Mouse (Mus musculus): Measurements from ENCODE around the gene Ipo4.

Ipo4 gene

DNA sequence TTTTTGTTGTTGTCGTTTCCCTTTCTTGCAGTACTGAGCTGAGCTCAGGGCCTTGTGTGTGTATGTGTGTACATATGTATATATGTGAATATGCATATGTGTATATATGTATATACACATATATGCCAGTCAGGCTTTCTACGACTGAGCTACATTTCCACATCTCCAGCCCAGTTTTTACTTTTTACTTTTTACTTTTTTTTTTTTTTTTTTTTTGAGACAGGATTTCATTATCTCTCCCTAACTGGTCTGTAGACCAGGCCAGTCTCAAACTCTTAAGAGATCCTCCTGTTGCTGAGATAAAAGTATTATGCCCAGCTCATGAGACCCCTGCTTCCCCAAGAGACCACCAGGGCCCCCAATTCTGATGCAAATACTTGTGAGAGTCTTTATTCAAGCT is 18.9 kb downstream of the Ipo4 start:
- Histone ChIP-seq H3K4me1 (replicated peaks; ENCODE audit: low read depth, low read length) (peaks cover 23% of the 10 kb centered on the region), H3K27me3 (ENCODE audit: insufficient read depth, low read length) (peaks cover 23% of the 10 kb centered on the region), H3K9me3 (ENCODE audit: low read length) (no peaks in the 10 kb centered on the region), H3K36me3 (ENCODE audit: insufficient read depth, low read length) (no peaks in the 10 kb centered on the region), H3K4me3 (replicated peaks; ENCODE audit: low read length) (no peak overlapping the region)
- no peak for TF ChIP-seq CTCF (conservative IDR thresholded peaks at IDR 0.05; ENCODE audit: low read length)
- no peak for TF ChIP-seq NANOG (IDR thresholded peaks at IDR 0.05; ENCODE audit: borderline replicate concordance, low read length)
- no peak for TF ChIP-seq POU5F1 (IDR thresholded peaks at IDR 0.05; ENCODE audit: borderline replicate concordance, low read length)

DNA sequence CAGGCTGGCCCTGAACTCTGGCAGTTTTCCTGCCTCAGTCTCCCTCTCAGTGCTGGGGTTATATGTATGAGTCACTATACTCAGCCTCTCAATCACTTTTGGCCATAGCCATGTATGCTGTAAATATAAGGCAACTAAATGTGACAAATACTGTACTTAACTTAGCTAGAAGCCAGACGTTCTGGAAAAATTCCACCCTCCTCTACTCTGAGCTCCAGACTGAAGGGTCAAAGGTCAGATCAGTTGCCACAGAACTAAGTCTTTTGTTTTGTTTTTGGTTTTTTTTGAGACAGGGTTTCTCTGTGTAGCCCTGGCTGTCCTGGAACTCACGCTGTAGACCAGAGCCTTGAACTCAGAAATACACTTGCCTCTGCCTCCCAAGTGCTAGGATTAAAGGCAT is 19.9 kb downstream of the Ipo4 start:
- Histone ChIP-seq H3K4me3 (replicated peaks; ENCODE audit: low read length) (no peak overlapping the region), H3K27me3 (ENCODE audit: insufficient read depth, low read length) (peaks cover 23% of the 10 kb centered on the region), H3K36me3 (ENCODE audit: insufficient read depth, low read length) (peaks cover 2% of the 10 kb centered on the region; the same call in 1 of the 2 replicates), H3K9me3 (ENCODE audit: low read length) (no peaks in the 10 kb centered on the region), H3K4me1 (replicated peaks; ENCODE audit: low read depth, low read length) (peaks cover 26% of the 10 kb centered on the region)
- TF ChIP-seq NANOG (IDR thresholded peaks at IDR 0.05; ENCODE audit: borderline replicate concordance, low read length) (no peak), CTCF (conservative IDR thresholded peaks at IDR 0.05; ENCODE audit: low read length) (no peak), POU5F1 (IDR thresholded peaks at IDR 0.05; ENCODE audit: borderline replicate concordance, low read length) (no peak)

DNA sequence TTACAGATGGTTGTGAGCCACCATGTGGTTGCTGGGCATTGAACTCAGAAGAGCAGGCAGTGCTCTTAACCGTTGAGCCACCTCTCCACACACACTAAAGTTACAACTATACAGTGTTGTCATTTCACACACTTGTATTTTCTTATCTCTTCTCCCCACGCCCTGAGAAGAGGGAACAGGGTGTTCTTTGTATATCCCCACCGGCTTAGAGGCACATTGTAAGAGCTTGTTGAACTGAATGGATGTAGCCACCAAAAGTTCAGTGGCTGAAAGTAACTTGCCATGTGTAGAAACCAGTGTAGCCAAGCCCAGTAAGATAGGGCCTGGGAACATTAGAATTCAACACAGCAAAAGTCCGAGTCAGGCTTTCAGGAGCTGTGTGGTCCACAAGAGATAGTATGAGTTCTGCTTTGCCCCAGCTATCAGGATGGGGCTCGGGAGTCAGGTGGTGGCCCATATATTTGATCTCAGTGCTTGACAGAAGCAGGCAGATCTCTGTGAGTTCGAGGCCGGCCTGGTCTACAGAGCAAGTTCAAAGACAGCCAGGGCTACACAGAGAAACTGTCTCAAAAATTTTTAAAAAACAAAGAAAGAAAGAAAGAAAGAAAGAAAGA is 21.1 kb downstream of the Ipo4 start:
- Histone ChIP-seq H3K27me3 (ENCODE audit: insufficient read depth, low read length) (peaks cover 15% of the 10 kb centered on the region), H3K36me3 (ENCODE audit: insufficient read depth, low read length) (peaks cover 12% of the 10 kb centered on the region), H3K4me3 (replicated peaks; ENCODE audit: low read length) (no peak overlapping the region), H3K9me3 (ENCODE audit: low read length) (no peaks in the 10 kb centered on the region), H3K4me1 (replicated peaks; ENCODE audit: low read depth, low read length) (peaks cover 26% of the 10 kb centered on the region)
- TF ChIP-seq POU5F1 (IDR thresholded peaks at IDR 0.05; ENCODE audit: borderline replicate concordance, low read length) = no peak

DNA sequence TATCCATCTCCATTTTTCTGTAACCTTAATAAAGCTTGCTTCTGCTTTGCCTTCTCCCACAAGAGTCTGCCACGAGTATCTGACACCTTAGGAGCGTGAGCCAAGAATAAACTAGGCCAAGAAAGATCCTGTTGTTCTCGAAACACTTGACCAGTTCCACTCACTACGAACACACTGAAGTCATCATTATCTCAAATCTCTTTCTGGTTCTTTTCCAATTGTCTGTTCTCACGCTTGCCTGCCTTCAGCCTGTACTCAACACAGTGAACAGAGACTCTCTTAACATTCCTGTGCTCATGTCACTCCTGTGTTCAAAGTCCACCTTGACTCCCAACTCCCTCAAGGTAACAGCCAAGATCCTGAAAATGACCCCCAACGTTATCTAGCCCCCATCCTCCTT is 22.4 kb downstream of the Ipo4 start:
- peaks cover 25% of the 10 kb centered on the region for H3K36me3 ChIP-seq (ENCODE audit: insufficient read depth, low read length)
- TF ChIP-seq NANOG (IDR thresholded peaks at IDR 0.05; ENCODE audit: borderline replicate concordance, low read length) = no peak
- no peak for TF ChIP-seq POU5F1 (IDR thresholded peaks at IDR 0.05; ENCODE audit: borderline replicate concordance, low read length)
- TF ChIP-seq CTCF (conservative IDR thresholded peaks at IDR 0.05; ENCODE audit: low read length) = no peak

DNA sequence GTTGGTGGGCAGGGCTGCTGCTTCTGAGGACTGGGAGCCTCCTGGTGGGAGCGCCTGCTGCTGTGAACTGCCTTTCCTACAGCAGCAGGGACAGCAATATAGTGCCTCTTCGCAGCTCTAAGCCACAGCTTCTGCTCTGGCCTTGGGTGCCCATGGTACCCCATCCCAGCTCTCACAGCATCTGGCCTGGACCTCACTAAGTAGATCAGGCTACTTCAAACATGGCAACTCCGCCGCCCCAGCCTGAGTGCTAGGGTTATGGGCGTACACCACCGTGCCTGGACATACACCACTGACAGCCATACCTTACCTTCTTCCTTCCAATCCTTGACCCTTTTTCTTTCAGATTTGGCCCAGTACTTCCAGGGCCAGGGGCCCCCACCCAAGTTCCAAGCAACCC is 27.4 kb downstream of the Ipo4 start:
- Histone ChIP-seq H3K9me3 (ENCODE audit: low read length) (no peaks in the 10 kb centered on the region), H3K4me1 (replicated peaks; ENCODE audit: low read depth, low read length) (peaks cover 52% of the 10 kb centered on the region), H3K36me3 (ENCODE audit: insufficient read depth, low read length) (peaks cover 59% of the 10 kb centered on the region), H3K27me3 (ENCODE audit: insufficient read depth, low read length) (no peaks in the 10 kb centered on the region), H3K4me3 (replicated peaks; ENCODE audit: low read length) (no peak overlapping the region)
- TF ChIP-seq POU5F1 (IDR thresholded peaks at IDR 0.05; ENCODE audit: borderline replicate concordance, low read length) (no peak), CTCF (conservative IDR thresholded peaks at IDR 0.05; ENCODE audit: low read length) (no peak), NANOG (IDR thresholded peaks at IDR 0.05; ENCODE audit: borderline replicate concordance, low read length) (no peak)

More for the DNA sequence above, 22.4 kb downstream of the Ipo4 start:
- peaks cover 24% of the 10 kb centered on the region for H3K4me1 ChIP-seq (replicated peaks; ENCODE audit: low read depth, low read length)
- H3K27me3 ChIP-seq (ENCODE audit: insufficient read depth, low read length) = peaks cover 3% of the 10 kb centered on the region
- H3K9me3 ChIP-seq (ENCODE audit: low read length) = no peaks in the 10 kb centered on the region
- H3K4me3 ChIP-seq (replicated peaks; ENCODE audit: low read length) = no peak overlapping the region

DNA sequence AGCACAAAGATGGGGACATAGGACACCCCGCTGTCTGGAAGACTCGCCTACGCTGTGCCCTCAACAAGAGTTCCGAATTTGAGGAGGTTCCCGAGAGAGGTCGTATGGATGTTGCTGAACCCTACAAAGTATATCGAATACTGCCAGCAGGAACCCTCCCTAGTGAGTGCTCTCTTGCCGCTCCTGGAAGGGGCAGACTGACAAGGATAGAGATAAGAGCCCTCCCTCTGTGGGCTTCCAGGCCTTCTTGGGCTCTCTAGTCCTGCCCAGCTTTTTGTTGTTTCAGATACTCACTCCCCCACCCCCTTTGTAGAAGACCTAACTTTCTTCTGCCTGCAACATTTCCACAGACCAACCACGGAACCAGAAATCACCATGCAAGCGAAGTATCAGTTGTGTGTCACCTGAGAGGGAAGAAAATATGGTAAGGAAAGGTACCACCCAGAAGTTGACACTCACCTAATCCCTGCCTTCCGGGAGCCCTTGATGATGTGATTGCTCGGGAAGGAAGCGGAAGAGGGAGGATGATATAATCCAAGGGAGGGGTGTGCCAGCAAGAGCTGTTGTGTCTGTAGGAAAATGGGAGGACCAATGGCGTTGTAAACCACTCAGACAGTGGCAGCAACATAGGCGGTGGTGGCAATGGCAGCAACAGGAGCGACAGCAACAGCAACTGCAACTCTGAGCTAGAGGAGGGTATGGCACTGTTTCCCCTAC is 29.9 kb downstream of the Ipo4 start:
- H3K36me3 ChIP-seq (ENCODE audit: insufficient read depth, low read length) = peaks cover 82% of the 10 kb centered on the region
- no peaks in the 10 kb centered on the region for H3K27me3 ChIP-seq (ENCODE audit: insufficient read depth, low read length)
- peaks cover 74% of the 10 kb centered on the region for H3K4me1 ChIP-seq (replicated peaks; ENCODE audit: low read depth, low read length)
- no peak for TF ChIP-seq POU5F1 (IDR thresholded peaks at IDR 0.05; ENCODE audit: borderline replicate concordance, low read length)
- no peak for TF ChIP-seq NANOG (IDR thresholded peaks at IDR 0.05; ENCODE audit: borderline replicate concordance, low read length)
- TF ChIP-seq CTCF (conservative IDR thresholded peaks at IDR 0.05; ENCODE audit: low read length) = no peak
- no peaks in the 10 kb centered on the region for H3K9me3 ChIP-seq (ENCODE audit: low read length)
- peak overlapping the region; percentile 74 for H3K4me3 ChIP-seq (replicated peaks; ENCODE audit: low read length)

DNA sequence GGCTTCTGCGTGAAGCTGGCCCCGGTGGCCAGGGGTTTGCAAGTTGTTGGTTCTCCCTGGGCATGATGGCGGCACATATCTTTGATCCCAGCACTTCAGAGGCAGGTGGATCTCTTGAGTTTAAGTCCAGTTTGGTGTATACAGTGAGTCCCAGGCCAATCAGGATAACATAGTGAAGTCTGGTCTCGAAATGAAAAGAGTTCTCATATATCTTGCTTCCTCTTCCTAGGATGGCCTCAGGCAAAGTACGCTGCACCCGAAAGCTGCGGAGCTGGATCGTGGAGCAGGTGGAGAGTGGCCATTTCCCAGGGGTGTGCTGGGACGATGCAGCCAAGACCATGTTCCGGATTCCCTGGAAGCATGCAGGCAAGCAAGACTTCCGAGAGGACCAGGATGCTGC is 30.9 kb downstream of the Ipo4 start:
- Histone ChIP-seq H3K9me3 (ENCODE audit: low read length) (no peaks in the 10 kb centered on the region), H3K36me3 (ENCODE audit: insufficient read depth, low read length) (peaks cover 84% of the 10 kb centered on the region), H3K4me1 (replicated peaks; ENCODE audit: low read depth, low read length) (peaks cover 83% of the 10 kb centered on the region), H3K4me3 (replicated peaks; ENCODE audit: low read length) (peak overlapping the region; percentile 74), H3K27me3 (ENCODE audit: insufficient read depth, low read length) (no peaks in the 10 kb centered on the region)
- TF ChIP-seq CTCF (conservative IDR thresholded peaks at IDR 0.05; ENCODE audit: low read length) (no peak), POU5F1 (IDR thresholded peaks at IDR 0.05; ENCODE audit: borderline replicate concordance, low read length) (no peak), NANOG (IDR thresholded peaks at IDR 0.05; ENCODE audit: borderline replicate concordance, low read length) (no peak)

DNA sequence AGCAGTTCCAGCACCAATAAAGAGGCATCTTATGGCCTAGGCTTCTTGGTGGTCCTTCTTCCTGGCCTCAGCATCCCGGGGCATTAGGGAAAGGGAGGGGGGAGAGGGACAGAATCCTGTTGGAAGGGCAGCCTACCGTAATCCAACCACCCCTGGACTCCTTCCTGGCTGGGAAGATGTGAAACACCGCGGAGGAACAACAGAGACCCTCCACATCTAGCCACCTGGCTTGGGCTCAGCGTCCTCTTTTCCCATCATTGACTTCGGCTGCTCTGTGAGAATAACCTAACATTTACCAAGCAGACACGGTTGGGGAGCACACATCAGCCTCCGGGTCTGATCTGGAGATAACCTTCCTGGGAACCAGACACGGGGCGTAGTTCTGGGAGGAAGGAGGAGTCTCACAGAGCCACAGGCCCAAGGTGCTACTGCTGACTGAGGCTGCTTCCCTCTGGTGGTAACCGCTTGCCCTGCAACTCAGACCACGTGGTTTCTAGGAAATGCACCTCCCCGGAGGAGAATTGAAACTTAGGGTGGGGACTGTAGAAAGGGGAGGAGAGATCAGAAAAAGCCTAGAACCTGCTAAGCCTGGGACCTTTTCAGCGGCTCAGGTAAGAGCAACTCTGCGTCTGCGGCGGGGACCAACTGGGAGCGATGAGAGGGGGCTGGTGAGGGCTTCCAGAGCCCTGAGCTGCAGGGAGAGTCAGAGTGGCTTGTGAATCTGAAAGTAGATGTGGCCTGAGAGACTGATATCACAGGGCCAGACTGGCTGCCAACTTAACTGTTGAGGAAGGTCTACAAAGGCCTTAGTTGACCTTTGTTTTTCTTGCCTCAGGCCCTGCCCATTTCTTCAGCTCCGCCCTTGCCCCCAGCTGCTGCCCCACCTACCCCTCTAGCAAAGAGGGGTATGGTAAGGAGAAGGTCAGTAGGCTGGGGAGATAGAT is 31.9 kb downstream of the Ipo4 start:
- Histone ChIP-seq H3K9me3 (ENCODE audit: low read length) (no peaks in the 10 kb centered on the region), H3K36me3 (ENCODE audit: insufficient read depth, low read length) (peaks cover 84% of the 10 kb centered on the region), H3K4me3 (replicated peaks; ENCODE audit: low read length) (peak overlapping the region; percentile 74), H3K27me3 (ENCODE audit: insufficient read depth, low read length) (no peaks in the 10 kb centered on the region), H3K4me1 (replicated peaks; ENCODE audit: low read depth, low read length) (peaks cover 83% of the 10 kb centered on the region)
- TF ChIP-seq NANOG (IDR thresholded peaks at IDR 0.05; ENCODE audit: borderline replicate concordance, low read length) (no peak), CTCF (conservative IDR thresholded peaks at IDR 0.05; ENCODE audit: low read length) (peak; percentile 69), POU5F1 (IDR thresholded peaks at IDR 0.05; ENCODE audit: borderline replicate concordance, low read length) (no peak)

Measured in E14TG2a.4 (cell line).